Mouse (Mus musculus): ENCODE measurements at regions not wholly inside any gene's neighbourhood (a gene's known extent, or its start where the extent isn't known, plus 50 kb on each side); places are given as distances from the start of the nearest gene placed in this dataset.

- Histone ChIP-seq H3K4me2 (ENCODE audit: low read depth, low read length) (no peak overlapping the region), H3K9me3 (replicated peaks; ENCODE audit: control insufficient read depth, low read length) (no peaks in the 10 kb centered on the region), H3K27me3 (ENCODE audit: control insufficient read depth, insufficient read depth, low read length) (no peaks in the 10 kb centered on the region), H3K4me1 (ENCODE audit: control insufficient read depth, insufficient read depth) (peaks cover 67% of the 10 kb centered on the region), H3K4me3 (ENCODE audit: low read depth, low read length) (no peak overlapping the region), H3K27ac (ENCODE audit: low read depth) (peak overlapping the region; percentile 75), H3K36me3 (replicated peaks; ENCODE audit: control insufficient read depth, insufficient read depth, low read length) (no peaks in the 10 kb centered on the region), H3K9ac (replicated peaks; ENCODE audit: low read depth, low read length) (no peak overlapping the region)
- no peak for DNase-seq (ENCODE audit: low spot score)
- WGBS = 78% methylated on average over 5 of the region's 5 CpGs
- no peak for TF ChIP-seq EP300 (IDR thresholded peaks at IDR 0.05; ENCODE audit: low read depth)
- TF ChIP-seq CTCF (IDR thresholded peaks at IDR 0.05; ENCODE audit: low read depth) = no peak
- no peak for ATAC-seq (ENCODE audit: insufficient read depth, low read depth)
Measured at GRCm38 (mm10) chr13:44057542-44057941, 273.0 kb downstream of the Cd83 start.

GRCm38 (mm10) chr13:44058277-44058676 lies 273.7 kb downstream of the Cd83 start:
- Histone ChIP-seq H3K4me2 (ENCODE audit: low read depth, low read length) (no peak overlapping the region), H3K27me3 (ENCODE audit: control insufficient read depth, insufficient read depth, low read length) (no peaks in the 10 kb centered on the region), H3K4me3 (ENCODE audit: low read depth, low read length) (no peak overlapping the region), H3K4me1 (ENCODE audit: control insufficient read depth, insufficient read depth) (peaks cover 69% of the 10 kb centered on the region), H3K9me3 (replicated peaks; ENCODE audit: control insufficient read depth, low read length) (no peaks in the 10 kb centered on the region), H3K9ac (replicated peaks; ENCODE audit: low read depth, low read length) (no peak overlapping the region), H3K36me3 (replicated peaks; ENCODE audit: control insufficient read depth, insufficient read depth, low read length) (no peaks in the 10 kb centered on the region), H3K27ac (ENCODE audit: low read depth) (peak overlapping the region; percentile 75)
- peak; percentile 69 for ATAC-seq (ENCODE audit: insufficient read depth, low read depth)
- 27% methylated on average over 2 of the region's 2 CpGs for WGBS
- DNase-seq (ENCODE audit: low spot score) = peak; percentile 84
- TF ChIP-seq EP300 (IDR thresholded peaks at IDR 0.05; ENCODE audit: low read depth) = no peak
- no peak for TF ChIP-seq CTCF (IDR thresholded peaks at IDR 0.05; ENCODE audit: low read depth)

- no peaks in the 10 kb centered on the region for H3K27me3 ChIP-seq (ENCODE audit: control insufficient read depth, insufficient read depth, low read length)
- no peak overlapping the region for H3K4me3 ChIP-seq (ENCODE audit: low read depth, low read length)
- no peak for ATAC-seq (ENCODE audit: insufficient read depth, low read depth)
- 17% methylated on average over 8 of the region's 8 CpGs for WGBS
- H3K36me3 ChIP-seq (replicated peaks; ENCODE audit: control insufficient read depth, insufficient read depth, low read length) = no peaks in the 10 kb centered on the region
- no peaks in the 10 kb centered on the region for H3K9me3 ChIP-seq (replicated peaks; ENCODE audit: control insufficient read depth, low read length)
- no peak overlapping the region for H3K9ac ChIP-seq (replicated peaks; ENCODE audit: low read depth, low read length)
- no peak overlapping the region for H3K4me2 ChIP-seq (ENCODE audit: low read depth, low read length)
- H3K27ac ChIP-seq (ENCODE audit: low read depth) = peak overlapping the region; percentile 75
- no peak for DNase-seq (ENCODE audit: low spot score)
- peaks cover 74% of the 10 kb centered on the region for H3K4me1 ChIP-seq (ENCODE audit: control insufficient read depth, insufficient read depth)
- TF ChIP-seq CTCF (IDR thresholded peaks at IDR 0.05; ENCODE audit: low read depth) = no peak
- TF ChIP-seq EP300 (IDR thresholded peaks at IDR 0.05; ENCODE audit: low read depth) = no peak
Measured at GRCm38 (mm10) chr13:44059436-44059835, 274.9 kb downstream of the Cd83 start.

GRCm38 (mm10) chr13:44061286-44061685 lies 276.7 kb downstream of the Cd83 start:
- Histone ChIP-seq H3K9me3 (replicated peaks; ENCODE audit: control insufficient read depth, low read length) (no peaks in the 10 kb centered on the region), H3K27ac (ENCODE audit: low read depth) (0 out of 2 replicates have a peak overlapping the region, but pooled peaks have one; percentile 16), H3K4me1 (ENCODE audit: control insufficient read depth, insufficient read depth) (peaks cover 70% of the 10 kb centered on the region), H3K27me3 (ENCODE audit: control insufficient read depth, insufficient read depth, low read length) (no peaks in the 10 kb centered on the region), H3K36me3 (replicated peaks; ENCODE audit: control insufficient read depth, insufficient read depth, low read length) (no peaks in the 10 kb centered on the region), H3K9ac (replicated peaks; ENCODE audit: low read depth, low read length) (no peak overlapping the region), H3K4me3 (ENCODE audit: low read depth, low read length) (no peak overlapping the region), H3K4me2 (ENCODE audit: low read depth, low read length) (no peak overlapping the region)
- DNase-seq (ENCODE audit: low spot score) (no peak), ATAC-seq (ENCODE audit: insufficient read depth, low read depth) (no peak)
- TF ChIP-seq CTCF (IDR thresholded peaks at IDR 0.05; ENCODE audit: low read depth) (no peak), EP300 (IDR thresholded peaks at IDR 0.05; ENCODE audit: low read depth) (no peak)
- WGBS = 75% methylated on average over 4 of the region's 4 CpGs

- no peak for ATAC-seq (ENCODE audit: insufficient read depth, low read depth)
- H3K9ac ChIP-seq (replicated peaks; ENCODE audit: low read depth, low read length) = no peak overlapping the region
- no peak overlapping the region for H3K4me2 ChIP-seq (ENCODE audit: low read depth, low read length)
- 33% methylated on average over 7 of the region's 7 CpGs for WGBS
- H3K4me1 ChIP-seq (ENCODE audit: control insufficient read depth, insufficient read depth) = peaks cover 72% of the 10 kb centered on the region
- no peak for DNase-seq (ENCODE audit: low spot score)
- H3K9me3 ChIP-seq (replicated peaks; ENCODE audit: control insufficient read depth, low read length) = no peaks in the 10 kb centered on the region
- H3K4me3 ChIP-seq (ENCODE audit: low read depth, low read length) = no peak overlapping the region
- TF ChIP-seq EP300 (IDR thresholded peaks at IDR 0.05; ENCODE audit: low read depth) (no peak), CTCF (IDR thresholded peaks at IDR 0.05; ENCODE audit: low read depth) (no peak)
- H3K36me3 ChIP-seq (replicated peaks; ENCODE audit: control insufficient read depth, insufficient read depth, low read length) = no peaks in the 10 kb centered on the region
- H3K27me3 ChIP-seq (ENCODE audit: control insufficient read depth, insufficient read depth, low read length) = no peaks in the 10 kb centered on the region
- peak overlapping the region; percentile 22 for H3K27ac ChIP-seq (ENCODE audit: low read depth)
Measured at GRCm38 (mm10) chr13:44061721-44062300, 277.2 kb downstream of the Cd83 start.

- ATAC-seq (ENCODE audit: insufficient read depth, low read depth) (no peak), DNase-seq (ENCODE audit: low spot score) (no peak)
- H3K4me1 ChIP-seq (ENCODE audit: control insufficient read depth, insufficient read depth) = peaks cover 75% of the 10 kb centered on the region
- H3K9ac ChIP-seq (replicated peaks; ENCODE audit: low read depth, low read length) = no peak overlapping the region
- H3K4me3 ChIP-seq (ENCODE audit: low read depth, low read length) = no peak overlapping the region
- 59% methylated on average over 8 of the region's 8 CpGs for WGBS
- no peaks in the 10 kb centered on the region for H3K9me3 ChIP-seq (replicated peaks; ENCODE audit: control insufficient read depth, low read length)
- no peak for TF ChIP-seq EP300 (IDR thresholded peaks at IDR 0.05; ENCODE audit: low read depth)
- no peak for TF ChIP-seq CTCF (IDR thresholded peaks at IDR 0.05; ENCODE audit: low read depth)
- no peak overlapping the region for H3K27ac ChIP-seq (ENCODE audit: low read depth)
- no peak overlapping the region for H3K4me2 ChIP-seq (ENCODE audit: low read depth, low read length)
- H3K27me3 ChIP-seq (ENCODE audit: control insufficient read depth, insufficient read depth, low read length) = no peaks in the 10 kb centered on the region
- H3K36me3 ChIP-seq (replicated peaks; ENCODE audit: control insufficient read depth, insufficient read depth, low read length) = no peaks in the 10 kb centered on the region
Measured at GRCm38 (mm10) chr13:44063317-44063716, 278.7 kb downstream of the Cd83 start.

Data from heart, postnatal 0 days (tissue).